Mouse (Mus musculus): ENCODE data around the gene Cend1. TPM values are rescaled to one million over a fixed set of nuclear protein-coding genes. Genes with fewer than 3 reads are reported as not detected.
"Not testable (repeated sequence)": the region's sequence is repeated elsewhere in the genome, so short reads cannot be mapped to it uniquely, and the experiment has no call there.

Cend1 gene
- total RNA-seq, 2 experiments from 2014 or later: 332 to 341 TPM

DNA sequence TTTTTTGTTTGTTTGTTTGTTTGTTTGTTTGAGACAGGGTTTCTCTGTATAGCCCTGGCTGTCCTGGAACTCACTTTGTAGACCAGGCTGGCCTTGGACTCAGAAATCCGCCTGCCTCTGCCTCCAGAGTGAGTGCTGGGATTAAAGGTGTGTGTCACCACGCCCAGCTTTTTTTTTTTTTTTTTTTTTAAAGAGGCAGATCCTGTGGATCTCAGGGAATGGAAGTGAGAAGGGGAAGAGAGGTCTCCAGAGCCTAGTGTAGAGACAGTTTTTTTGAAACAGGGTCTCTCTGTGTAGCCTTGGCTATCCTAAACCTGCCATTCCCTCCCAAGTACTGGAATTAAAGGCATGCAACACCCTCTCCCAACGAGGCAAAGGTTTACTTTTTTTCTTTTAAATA, 17.1 kb upstream of the Cend1 start:
- DNase-seq (ENCODE audit: low spot score in 2 of 2): not testable (repeated sequence)

DNA sequence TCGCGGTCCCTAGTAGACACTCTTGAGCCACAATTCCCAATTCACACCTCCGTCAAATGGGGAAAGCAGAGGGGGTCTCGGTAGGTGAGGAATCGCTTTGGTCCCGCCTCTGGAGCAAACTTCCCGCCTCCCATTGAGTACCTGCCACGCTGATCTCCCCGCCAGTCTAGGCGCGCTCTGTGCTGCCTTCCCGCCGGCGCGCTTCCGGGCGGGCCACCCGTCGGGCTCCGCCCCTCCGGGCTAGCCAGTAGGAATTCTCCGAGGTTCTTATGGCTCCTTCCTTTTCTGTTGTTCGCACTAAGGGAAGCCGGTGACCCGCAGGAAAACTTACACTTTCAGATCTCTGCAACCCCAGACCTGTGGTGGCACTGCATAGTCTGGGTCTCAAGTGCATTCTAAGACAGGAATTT, 14.5 kb upstream of the Cend1 start, which contains the start of gene Pidd1:
Gene Pidd1 (minus strand): TSS at position 198 of the 410 bp plus-strand sequence.
- no peak for DNase-seq (ENCODE audit: low spot score in 2 of 2)

DNA sequence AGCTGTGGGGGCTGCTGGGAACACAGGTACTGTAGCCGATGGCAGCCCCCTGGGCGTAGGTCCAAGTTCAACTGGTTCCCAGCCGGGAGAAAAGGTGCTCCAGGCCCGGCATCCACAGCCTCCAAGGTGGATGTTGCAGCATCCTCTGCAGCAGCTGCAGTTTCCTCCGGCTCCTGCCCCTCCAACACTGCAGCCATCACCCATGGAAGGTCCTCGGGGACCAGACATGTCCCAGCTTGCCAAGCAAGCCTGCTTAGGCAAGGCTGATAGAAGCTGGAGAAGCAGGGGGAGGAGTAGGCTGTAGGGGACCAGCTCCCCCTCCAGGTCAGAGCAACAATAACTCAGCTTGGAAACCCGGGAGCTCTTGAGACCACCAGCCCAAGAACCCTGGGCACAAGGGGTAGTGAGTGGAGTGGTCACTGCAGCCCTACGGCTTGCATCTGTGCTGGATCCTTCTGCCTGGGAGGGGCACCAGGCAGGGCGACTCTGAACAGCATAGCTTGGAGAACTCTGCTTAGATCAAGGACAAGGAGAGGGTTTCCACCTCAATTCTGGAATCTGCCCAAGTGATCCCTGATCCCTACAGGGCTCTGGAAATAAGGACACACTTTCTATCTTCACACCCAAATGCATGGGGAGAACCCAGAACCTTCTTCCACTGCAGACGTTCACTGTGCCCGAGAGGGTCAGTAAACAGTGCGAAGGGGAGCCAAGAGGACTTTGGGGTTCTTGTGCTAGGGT, 14.0 kb upstream of the Cend1 start:
- no peak for DNase-seq (ENCODE audit: low spot score in 2 of 2)

DNA sequence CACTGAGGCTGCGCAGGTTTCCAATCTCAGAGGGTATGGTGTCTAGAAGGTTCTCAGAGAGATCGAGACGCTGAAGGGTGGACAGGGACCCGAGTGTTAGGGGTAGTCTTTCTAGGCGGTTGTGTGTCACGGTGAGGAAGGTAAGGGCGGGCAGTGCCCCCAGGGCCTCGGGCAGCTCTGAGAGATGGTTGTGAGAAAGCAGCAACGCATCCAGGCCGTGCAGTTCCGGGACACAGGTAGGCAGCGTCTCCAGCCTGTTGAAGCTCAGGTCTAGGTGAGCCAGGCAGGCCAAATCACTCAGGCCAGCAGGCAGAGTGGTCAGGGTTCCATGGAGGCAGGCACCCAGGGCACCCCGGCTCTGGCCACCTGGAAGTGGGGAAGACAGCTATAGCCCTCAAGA, 12.9 kb upstream of the Cend1 start:
- no peak for DNase-seq (ENCODE audit: low spot score in 2 of 2)

DNA sequence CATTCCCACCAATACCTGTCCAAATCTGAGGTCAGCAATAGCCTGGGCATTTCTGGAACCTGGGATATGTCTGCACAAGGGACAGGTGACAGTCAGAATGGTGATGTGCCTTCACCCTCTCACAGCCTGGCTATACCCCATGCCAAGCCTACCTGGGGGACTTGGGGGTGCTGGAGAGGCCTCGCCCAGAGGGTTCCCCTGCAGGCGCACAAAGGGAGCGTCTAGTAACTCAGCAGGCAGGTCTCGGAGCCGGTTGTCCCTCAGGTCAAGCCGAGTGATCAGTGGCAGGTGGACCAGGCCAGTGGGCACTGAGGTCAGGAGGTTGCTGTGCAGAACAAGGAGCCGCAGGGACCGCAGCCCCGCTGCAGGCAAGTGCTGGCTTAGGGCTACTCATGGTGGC, 12.2 kb upstream of the Cend1 start:
- no peak for DNase-seq (ENCODE audit: low spot score in 2 of 2)

DNA sequence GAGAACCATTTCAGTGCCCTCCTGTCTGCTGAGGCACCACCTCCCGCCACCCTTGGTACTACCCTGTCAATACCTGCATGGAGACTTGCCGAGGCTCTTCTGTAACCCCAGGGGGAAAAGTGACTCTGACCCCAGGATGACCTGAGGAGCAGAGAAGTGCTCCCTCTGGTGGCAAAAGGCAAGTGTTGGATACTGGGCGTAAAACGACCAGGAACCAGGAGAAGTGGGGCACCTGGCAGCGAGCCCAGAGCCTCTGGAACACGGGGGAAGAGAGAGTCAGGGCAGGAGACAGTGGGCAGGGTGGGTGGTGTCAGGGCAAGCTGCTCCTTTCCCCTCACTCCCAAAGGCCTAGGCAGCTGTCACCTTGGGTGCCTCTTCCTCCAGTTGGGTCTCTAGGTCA, 11.3 kb upstream of the Cend1 start:
- peak in 1 of 2 experiments; percentile 72 for DNase-seq (ENCODE audit: low spot score in 2 of 2)

DNA sequence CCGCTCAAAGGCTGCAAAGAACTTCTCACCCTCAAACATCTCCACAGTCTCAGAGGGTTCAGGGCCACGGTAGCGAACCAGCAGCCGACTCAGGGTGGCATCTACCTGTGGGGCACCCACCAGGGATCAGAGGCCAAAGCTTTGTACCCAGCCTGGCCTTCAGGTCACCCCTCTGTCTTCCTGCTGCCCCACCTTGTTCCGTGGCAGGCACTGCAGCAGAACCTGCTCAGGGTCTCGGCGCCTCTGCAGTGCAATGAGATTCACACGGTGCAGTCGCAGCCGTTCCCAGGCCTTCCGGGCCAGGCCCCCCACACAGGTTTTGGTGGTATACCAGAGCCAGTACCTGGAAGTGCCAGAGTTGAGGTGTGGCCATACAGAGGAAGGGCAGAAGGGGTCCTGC, 10.5 kb upstream of the Cend1 start:
- no peak for DNase-seq (ENCODE audit: low spot score in 2 of 2)

DNA sequence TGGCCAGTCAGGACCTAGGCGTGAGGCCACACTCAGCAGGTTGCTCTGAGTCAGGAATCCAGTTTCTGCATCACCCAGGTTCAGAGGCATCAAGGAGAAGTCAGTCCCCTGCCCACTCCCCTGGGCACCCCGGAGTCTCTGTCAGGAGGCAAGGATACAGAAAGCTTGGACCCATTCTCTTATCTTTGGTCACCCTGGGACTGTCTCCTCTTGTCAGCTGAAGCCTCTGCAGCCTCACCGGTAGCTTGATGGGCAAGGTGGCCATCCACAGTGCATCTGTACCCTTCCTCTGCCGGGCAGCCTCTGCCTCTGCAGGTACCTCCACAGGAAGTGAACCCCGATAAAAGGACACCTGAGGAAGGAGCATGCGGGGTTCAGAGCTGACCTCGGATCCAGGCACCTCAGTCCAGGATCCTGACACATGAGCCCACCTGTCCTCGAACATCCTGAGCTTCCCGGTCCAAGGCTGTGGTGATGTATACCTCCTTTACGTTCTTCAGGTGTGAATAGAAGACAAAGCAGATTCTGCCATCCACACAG, 9.9 kb upstream of the Cend1 start:
- no peak for DNase-seq (ENCODE audit: low spot score in 2 of 2)

DNA sequence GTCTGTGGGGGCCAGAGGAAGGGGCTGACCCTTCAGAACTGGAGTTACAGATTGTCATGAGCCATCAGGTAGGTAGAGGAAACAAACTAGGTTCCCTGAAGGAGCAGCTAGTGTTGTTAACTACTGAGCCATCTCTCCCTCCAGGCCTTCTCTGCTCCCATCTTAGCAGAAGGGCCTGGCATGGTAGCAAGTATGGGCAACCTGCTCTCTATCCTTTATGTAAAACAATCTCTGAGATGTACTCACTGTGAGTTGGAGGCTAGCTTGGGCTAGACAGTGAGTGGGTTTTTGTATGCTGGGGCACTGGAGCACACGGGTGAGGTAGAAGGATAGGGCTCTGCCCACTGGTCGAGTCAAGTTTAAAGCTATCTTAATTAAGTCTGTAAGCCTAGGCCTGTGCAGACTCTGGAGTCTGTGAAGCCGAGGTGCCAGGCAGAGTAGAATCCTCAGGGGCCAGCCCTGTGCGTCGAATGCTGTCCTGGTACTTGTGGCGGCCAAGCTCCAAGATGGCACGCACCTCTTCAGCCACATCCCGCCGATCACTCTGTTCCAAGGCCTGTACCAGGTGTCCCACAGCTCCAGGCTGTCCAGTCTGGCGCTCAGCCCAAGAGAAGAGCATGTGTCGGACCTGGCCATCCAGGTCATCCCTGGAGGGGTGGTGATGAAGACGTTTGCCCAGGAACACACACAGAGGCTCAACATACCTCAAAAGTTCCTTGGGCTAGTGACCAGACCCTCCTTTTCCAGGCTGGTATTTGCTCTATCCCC, 9.1 kb upstream of the Cend1 start:
- no peak for DNase-seq (ENCODE audit: low spot score in 2 of 2)

DNA sequence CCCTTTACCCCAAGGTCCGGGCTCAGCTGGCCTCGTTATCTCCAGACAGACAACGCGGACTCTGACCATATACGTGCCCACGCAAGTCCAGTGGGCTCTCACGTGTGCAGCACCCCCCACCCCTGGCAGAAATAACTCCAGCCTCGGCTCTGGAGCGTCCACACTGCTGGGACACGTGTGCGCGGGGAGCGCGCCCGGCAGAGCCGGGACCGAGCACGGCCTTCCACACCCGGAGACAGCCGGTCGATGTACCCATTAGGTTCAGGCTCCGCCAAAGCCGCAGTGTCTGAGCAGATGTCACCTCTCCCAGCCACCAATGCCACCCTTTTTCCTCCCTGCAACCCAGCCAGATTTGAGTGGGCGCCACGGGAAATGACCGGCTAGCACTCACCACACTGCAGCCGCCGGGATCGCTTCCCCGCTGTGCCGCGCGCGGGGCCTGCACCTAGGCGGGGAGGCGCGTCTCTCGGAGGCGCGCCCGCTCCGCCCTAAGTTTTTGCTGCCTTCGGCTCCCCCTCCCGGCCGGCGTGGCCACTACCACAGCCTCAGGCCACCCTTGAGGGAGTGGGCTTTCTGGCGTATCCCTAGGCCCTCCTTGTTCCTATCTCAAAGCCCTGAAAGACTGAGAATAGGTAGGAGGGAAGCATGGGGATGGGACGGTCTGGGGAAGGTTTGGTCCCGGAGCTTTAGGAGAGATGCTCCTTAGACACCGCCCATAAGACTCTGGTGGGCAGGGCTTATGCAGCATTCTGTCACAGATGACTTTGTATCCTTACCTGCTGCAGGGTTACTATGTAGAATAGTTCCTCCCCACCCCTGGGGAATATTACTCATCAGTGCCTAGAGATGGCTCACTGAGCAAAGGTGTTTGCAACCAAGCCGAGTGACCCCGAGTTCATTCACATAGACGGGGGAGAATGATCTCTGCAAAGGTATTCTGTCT, 8.2 kb upstream of the Cend1 start, which contains the start of gene Slc25a22:
Gene Slc25a22 (minus strand): TSS at position 715 of the 943 bp plus-strand sequence.
- peak; percentile 76 to 92 for DNase-seq (ENCODE audit: low spot score in 2 of 2)

DNA sequence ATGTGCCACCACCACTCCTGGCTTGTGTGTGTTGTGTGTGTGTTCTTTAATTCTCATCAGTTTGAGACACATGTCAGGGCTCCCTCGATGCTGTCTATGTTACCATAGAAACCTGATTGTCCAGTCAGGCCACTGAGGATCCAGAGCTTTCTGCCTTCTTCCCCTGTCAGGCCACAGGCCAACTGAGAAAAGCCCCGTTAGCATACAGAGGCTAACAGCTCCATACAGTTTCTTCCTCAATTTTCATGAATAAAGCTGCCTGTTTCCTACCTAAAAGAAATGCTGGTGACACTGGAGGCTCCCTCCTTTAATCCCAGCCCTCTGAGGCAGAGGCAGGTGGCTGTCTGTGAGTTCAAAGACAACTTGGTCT, 7.2 kb upstream of the Cend1 start:
- DNase-seq (ENCODE audit: low spot score in 2 of 2): no peak

DNA sequence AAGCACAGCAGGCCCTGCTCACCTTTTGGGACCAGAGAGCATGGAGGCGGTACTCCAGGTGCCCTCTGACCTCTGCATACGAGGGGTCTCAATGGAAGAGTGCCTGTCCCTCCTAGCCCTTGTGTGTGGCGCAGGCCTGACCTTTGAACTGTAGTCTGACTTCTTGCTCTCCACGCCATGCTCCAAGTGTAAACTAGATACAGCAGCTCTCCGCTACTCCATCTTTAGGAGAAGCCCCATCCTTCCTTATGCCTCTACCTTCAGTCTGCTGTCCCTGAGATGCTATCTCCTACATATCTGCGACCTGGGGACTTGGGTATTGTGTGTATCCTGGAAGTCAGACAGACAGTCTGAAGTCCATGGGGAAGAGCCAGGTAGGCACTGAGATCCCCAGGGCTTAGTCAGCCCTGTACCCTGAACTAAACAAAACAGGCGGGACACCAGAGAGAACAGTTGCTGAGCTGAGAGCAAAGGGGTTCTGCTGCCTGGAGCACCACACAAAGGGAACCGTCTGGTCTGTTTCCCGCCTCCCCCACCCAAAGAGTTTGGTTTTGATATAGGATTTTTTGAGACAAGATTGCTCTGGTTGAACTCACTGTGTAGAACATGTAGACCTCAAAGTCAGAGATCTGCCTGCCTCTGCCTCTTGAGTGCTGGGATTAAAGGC, 6.7 kb upstream of the Cend1 start:
- no peak for DNase-seq (ENCODE audit: low spot score in 2 of 2)

DNA sequence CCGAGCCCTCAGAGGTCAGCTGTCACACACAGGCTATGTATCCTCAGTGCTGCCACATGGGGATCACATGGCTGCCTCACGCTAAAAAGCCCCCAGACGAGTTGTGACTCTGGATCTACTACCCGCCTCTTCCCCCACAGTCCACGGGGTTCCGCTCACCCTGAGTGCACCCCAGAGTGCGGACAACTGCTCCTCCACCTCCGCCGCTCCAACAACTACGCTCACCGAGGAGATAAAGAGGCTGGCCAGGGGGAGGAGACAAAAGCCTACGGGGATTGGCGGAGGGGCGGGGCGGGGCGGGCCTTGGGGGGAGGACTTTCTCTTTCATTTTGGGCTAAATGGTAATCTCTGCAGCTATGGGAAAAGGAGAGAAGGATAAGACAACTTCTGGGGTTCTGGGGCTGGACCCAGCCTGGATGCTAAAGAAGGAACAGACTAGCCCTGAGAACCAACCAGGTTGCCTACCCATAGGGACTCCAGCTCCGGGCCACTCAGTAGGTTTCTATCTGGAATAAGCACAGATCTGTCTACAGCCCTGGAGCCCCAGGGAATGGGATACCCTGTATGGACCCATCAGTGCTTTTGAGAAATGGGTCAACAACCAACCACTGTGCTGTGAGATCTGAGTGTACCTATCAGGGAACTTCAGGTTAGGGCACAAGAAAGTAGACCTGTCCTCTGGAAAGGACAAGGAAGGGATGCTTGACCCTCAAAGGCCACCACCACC, 6.0 kb upstream of the Cend1 start:
- DNase-seq (ENCODE audit: low spot score in 2 of 2): peak in 1 of 2 experiments; percentile 61

DNA sequence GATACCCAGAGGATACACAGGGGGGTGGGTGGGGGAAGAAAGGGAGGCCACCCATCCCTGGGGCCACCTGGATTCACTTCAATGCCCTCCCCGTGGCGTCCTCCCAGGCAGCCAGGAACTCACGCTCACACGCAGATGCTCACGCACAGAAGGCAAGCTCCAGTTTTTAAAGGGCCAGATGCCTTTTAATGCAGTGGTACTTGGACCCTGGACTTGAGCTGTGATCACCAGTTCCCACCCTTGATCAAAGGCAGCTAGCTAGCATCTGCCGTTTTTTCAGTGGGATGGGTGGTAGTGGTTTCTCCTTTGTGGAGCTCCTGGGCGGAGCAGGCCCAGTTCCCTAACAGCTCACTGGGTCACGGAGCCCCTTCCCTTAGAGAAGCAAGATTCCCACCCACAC, 5.2 kb upstream of the Cend1 start:
- peak; percentile 70 to 78 for DNase-seq (ENCODE audit: low spot score in 2 of 2)

DNA sequence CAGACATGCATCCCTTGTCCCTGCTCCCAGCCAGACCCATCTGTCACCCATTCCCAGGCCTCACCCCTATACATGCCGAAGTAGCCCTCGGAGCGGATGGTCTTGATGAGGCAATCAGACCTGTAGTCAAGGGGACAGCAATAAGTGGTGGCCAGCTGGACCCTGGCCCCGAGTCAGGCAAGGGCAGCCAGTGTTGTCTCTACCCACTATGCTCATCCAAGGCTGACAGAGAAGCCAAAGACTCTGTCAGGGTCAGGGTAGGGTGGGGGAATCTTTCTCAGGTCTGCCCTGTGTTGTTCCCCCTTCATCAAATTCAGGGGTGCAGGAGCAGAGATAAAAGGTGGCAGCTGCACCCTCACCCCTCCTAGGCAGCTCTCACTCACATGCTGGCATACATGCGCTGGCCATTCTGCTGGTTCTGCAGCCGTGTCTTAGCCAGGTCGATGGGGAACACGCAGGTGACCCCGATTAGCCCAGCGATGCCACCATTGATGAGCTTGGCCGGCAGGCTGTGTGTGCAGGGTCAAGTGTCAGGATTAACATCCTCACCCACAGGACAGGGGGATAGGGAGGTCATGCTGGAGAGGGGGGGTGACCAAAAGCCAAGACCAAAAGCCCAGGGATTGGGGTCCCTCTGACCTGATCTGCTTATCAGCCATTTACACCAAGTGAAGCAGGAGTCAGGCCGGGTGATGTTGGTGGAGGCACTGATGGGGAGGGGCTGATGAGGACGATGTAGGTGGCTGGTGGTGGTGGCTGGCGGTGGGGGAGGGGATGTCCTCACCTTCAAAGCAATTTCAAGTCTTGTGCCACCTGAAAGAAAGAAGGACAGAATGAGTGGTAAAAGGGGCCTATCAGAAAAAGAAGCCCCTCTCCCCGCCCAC, 4.5 kb upstream of the Cend1 start:
- DNase-seq (ENCODE audit: low spot score in 2 of 2): no peak

DNA sequence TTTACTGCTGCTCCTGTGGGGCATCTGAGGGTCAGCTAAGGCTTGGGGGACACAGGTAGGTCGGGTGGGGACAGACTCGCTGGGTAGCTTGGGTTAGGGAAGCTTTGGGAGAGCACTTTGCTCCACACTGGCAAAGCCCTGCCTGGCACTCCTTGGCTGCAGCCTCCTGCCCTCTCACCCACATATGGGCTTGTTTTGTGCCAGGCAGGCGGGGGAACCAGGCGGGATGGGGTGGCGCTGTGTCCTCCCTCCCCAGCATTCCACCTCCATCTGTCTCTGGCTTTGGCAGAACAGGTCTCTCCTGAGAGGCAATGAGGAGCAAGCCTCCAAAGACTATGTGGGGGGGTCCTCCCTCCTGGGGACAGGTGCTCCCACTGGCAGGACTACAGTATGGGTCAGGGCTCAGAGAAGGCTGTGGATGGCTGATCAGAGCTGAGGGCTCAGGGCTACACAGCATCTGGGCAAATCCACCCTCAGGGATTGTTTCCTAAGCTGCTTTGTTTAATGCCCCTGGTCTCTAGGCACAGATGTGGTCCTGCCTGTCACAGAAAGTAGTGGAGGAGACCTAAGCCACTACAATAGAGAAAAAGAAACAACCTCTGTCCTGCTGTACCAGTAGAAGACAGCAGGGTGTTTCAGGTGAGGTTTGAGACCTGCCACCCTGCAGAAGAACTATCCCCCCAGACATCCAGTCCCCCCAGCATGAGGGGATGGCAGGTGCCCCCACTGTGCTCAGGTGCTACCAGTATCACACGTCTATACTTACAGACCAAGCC, 3.6 kb upstream of the Cend1 start:
- no peak for DNase-seq (ENCODE audit: low spot score in 2 of 2)

DNA sequence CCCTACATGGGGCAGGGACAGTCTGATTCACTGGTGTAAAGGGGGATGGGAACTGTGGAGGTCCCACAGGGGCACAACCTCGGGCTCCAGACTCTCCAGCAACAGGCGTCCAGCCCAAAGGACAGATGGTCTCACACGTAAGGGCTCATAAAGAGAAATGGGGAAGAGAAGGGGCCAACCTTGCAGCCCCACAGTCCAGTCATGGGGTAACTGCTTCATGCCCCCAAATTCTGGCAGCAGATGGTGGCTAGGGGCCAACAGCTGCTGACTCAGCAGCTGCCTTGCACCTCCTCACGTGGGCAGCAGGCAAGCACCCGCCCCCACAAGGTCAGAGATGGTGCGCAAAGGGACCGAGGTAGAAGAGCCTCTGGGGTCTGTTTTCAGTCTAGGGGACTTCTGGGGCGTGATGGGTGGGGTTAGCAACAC, 2.9 kb upstream of the Cend1 start:
- DNase-seq (ENCODE audit: low spot score in 2 of 2): no peak

Measured in layer of hippocampus, postnatal 14 days (tissue).